Mouse (Mus musculus): ENCODE measurements around the gene Ints7. TPM values are rescaled to one million over a fixed set of nuclear protein-coding genes. Genes with fewer than 3 reads are reported as not detected.

Ints7 gene
- polyA plus RNA-seq, 1 experiment from 2014 or later: 11.0 TPM

DNA sequence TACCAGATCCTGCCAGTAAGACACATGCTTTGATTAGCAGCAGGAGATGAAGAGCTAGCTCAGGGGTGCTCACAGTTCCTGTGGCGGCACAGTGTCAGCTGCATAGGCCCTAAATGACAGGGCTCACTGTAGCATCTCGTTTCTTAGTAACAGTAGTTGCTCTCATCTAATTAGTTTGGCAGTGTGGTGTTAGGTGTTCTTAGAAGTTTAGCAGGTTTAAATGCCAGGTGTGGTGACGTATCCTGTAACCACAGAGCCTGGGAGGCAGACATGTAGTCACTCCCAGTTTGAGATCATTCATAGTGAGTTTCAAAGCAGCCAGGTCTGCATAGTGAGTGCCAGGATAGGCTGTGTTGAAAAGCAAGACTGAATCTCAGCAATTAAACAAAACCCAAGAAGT is 4.1 kb downstream of the Ints7 start:
- Histone ChIP-seq H3K27ac (ENCODE audit: low read depth) (no peak overlapping the region), H3K9ac (replicated peaks) (no peak overlapping the region), H3K4me2 (ENCODE audit: low read depth, low read length) (no peak overlapping the region), H3K27me3 (ENCODE audit: insufficient read depth, low read length) (no peaks in the 10 kb centered on the region), H3K4me3 (ENCODE audit: low read depth, low read length) (no peak overlapping the region), H3K36me3 (replicated peaks; ENCODE audit: insufficient read depth, low read length) (peaks cover 23% of the 10 kb centered on the region), H3K4me1 (ENCODE audit: insufficient read depth) (peaks cover 20% of the 10 kb centered on the region), H3K9me3 (ENCODE audit: low read length) (peaks cover 3% of the 10 kb centered on the region; the same call in 1 of the 2 replicates)
- WGBS (ENCODE audit: insufficient replicate concordance): 94% methylated on average over 3 of the region's 3 CpGs
- no peak for DNase-seq
- TF ChIP-seq CTCF (IDR thresholded peaks at IDR 0.05; ENCODE audit: low read depth) (no peak), EP300 (IDR thresholded peaks at IDR 0.05; ENCODE audit: low read depth) (no peak)
- no peak for ATAC-seq

GRCm38 (mm10) chr1:191581641-191582040 is 6.2 kb downstream of the Ints7 start:
- H3K4me1 ChIP-seq (ENCODE audit: insufficient read depth): peaks cover 14% of the 10 kb centered on the region
- no peak for TF ChIP-seq CTCF (IDR thresholded peaks at IDR 0.05; ENCODE audit: low read depth)
- TF ChIP-seq EP300 (IDR thresholded peaks at IDR 0.05; ENCODE audit: low read depth): no peak
- H3K4me2 ChIP-seq (ENCODE audit: low read depth, low read length): no peak overlapping the region
- no peak overlapping the region for H3K27ac ChIP-seq (ENCODE audit: low read depth)
- H3K9me3 ChIP-seq (ENCODE audit: low read length): peaks cover 3% of the 10 kb centered on the region; the same call in 1 of the 2 replicates
- H3K27me3 ChIP-seq (ENCODE audit: insufficient read depth, low read length): no peaks in the 10 kb centered on the region
- no peak overlapping the region for H3K4me3 ChIP-seq (ENCODE audit: low read depth, low read length)
- H3K9ac ChIP-seq (replicated peaks): no peak overlapping the region
- DNase-seq (no peak), ATAC-seq (no peak)
- 83% methylated on average over 4 of the region's 4 CpGs for WGBS (ENCODE audit: insufficient replicate concordance)
- peaks cover 38% of the 10 kb centered on the region for H3K36me3 ChIP-seq (replicated peaks; ENCODE audit: insufficient read depth, low read length)

DNA sequence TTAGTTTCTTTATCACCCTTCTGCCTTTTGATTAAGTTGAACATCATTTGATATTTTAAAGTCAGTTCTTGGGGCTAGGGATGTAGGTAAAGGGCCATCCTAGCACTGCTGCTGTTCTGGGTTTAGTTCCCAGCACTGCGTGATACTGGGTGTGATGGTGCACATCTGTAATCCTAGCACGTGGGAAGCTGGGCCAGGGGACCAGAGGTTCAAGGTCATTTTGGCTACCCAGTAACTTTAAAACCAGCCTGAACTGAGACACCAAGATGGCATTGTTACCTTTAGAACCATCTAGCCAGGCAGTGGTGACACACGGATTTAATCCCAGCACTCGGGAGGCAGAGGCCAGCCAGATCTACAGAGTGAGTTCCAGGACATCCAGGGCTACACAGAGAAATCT is 8.4 kb downstream of the Ints7 start:
- Histone ChIP-seq H3K27me3 (ENCODE audit: insufficient read depth, low read length) (no peaks in the 10 kb centered on the region), H3K36me3 (replicated peaks; ENCODE audit: insufficient read depth, low read length) (peaks cover 56% of the 10 kb centered on the region), H3K9me3 (ENCODE audit: low read length) (peaks cover 3% of the 10 kb centered on the region; the same call in 1 of the 2 replicates), H3K9ac (replicated peaks) (no peak overlapping the region), H3K27ac (ENCODE audit: low read depth) (no peak overlapping the region), H3K4me1 (ENCODE audit: insufficient read depth) (no peaks in the 10 kb centered on the region; the same call in 1 of the 2 replicates), H3K4me2 (ENCODE audit: low read depth, low read length) (no peak overlapping the region), H3K4me3 (ENCODE audit: low read depth, low read length) (no peak overlapping the region)
- 82% methylated on average over 4 of the region's 4 CpGs for WGBS (ENCODE audit: insufficient replicate concordance)
- TF ChIP-seq EP300 (IDR thresholded peaks at IDR 0.05; ENCODE audit: low read depth): no peak
- TF ChIP-seq CTCF (IDR thresholded peaks at IDR 0.05; ENCODE audit: low read depth): no peak
- ATAC-seq: no peak
- DNase-seq: no peak

DNA sequence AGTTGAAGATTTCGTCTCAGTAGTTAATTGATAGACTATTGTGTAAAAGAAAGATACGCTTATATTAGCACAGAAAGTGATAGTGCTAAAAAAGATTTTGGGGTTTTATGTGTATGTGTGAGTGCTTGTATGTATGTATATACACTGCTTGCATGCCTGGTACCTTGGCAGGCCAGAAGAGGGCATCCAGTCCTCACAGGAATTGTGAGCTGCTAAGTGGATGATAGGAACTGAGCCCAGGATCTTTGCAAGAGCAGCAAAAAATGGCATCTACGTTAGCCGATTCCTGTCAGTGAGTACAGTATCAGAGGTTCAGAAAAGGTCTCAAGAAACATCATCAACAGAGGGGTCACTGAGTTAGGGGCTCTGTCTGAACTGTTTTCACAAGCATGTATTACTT is 9.0 kb downstream of the Ints7 start:
- Histone ChIP-seq H3K27me3 (ENCODE audit: insufficient read depth, low read length) (no peaks in the 10 kb centered on the region), H3K4me1 (ENCODE audit: insufficient read depth) (no peaks in the 10 kb centered on the region; the same call in 1 of the 2 replicates), H3K36me3 (replicated peaks; ENCODE audit: insufficient read depth, low read length) (peaks cover 59% of the 10 kb centered on the region), H3K9me3 (ENCODE audit: low read length) (peaks cover 3% of the 10 kb centered on the region; the same call in 1 of the 2 replicates), H3K4me3 (ENCODE audit: low read depth, low read length) (no peak overlapping the region), H3K27ac (ENCODE audit: low read depth) (no peak overlapping the region), H3K4me2 (ENCODE audit: low read depth, low read length) (no peak overlapping the region), H3K9ac (replicated peaks) (no peak overlapping the region)
- ATAC-seq (no peak), DNase-seq (no peak)
- WGBS (ENCODE audit: insufficient replicate concordance): 85% methylated on average over 4 of the region's 4 CpGs
- TF ChIP-seq CTCF (IDR thresholded peaks at IDR 0.05; ENCODE audit: low read depth): peak; percentile 43
- TF ChIP-seq EP300 (IDR thresholded peaks at IDR 0.05; ENCODE audit: low read depth): no peak

GRCm38 (mm10) chr1:191585704-191586103 is 10.3 kb downstream of the Ints7 start:
- no peaks in the 10 kb centered on the region for H3K9me3 ChIP-seq (ENCODE audit: low read length)
- TF ChIP-seq CTCF (IDR thresholded peaks at IDR 0.05; ENCODE audit: low read depth): peak; percentile 39
- TF ChIP-seq EP300 (IDR thresholded peaks at IDR 0.05; ENCODE audit: low read depth): no peak
- H3K36me3 ChIP-seq (replicated peaks; ENCODE audit: insufficient read depth, low read length): peaks cover 66% of the 10 kb centered on the region
- H3K27ac ChIP-seq (ENCODE audit: low read depth): no peak overlapping the region
- H3K4me1 ChIP-seq (ENCODE audit: insufficient read depth): no peaks in the 10 kb centered on the region; the same call in 1 of the 2 replicates
- H3K27me3 ChIP-seq (ENCODE audit: insufficient read depth, low read length): no peaks in the 10 kb centered on the region
- no peak overlapping the region for H3K4me3 ChIP-seq (ENCODE audit: low read depth, low read length)
- no peak overlapping the region for H3K4me2 ChIP-seq (ENCODE audit: low read depth, low read length)
- ATAC-seq (no peak), DNase-seq (no peak)
- no peak overlapping the region for H3K9ac ChIP-seq (replicated peaks)
- WGBS (ENCODE audit: insufficient replicate concordance): 79% methylated on average over 2 of the region's 2 CpGs

DNA sequence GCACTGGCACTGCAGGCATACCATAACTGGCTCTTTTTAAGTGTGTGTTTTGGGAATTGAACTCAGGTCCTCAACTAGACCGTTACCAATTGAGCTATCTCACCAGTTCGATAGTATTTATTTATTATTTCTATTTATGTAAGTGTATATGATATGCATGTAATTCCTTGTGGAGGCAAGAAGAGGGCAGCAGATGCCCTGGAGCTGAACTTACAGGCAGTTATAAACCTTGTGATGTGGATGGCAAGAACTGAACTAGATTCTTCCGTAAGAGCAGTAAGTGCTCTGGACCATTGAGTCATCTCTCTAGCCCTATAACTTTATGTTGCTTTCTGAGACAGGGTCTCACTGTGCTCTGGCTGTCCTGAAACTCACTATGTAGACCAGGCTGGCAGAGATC is 11.6 kb downstream of the Ints7 start:
- Histone ChIP-seq H3K4me1 (ENCODE audit: insufficient read depth) (peaks cover 2% of the 10 kb centered on the region; the same call in 1 of the 2 replicates), H3K27me3 (ENCODE audit: insufficient read depth, low read length) (no peaks in the 10 kb centered on the region), H3K27ac (ENCODE audit: low read depth) (no peak overlapping the region), H3K4me2 (ENCODE audit: low read depth, low read length) (no peak overlapping the region), H3K4me3 (ENCODE audit: low read depth, low read length) (no peak overlapping the region), H3K36me3 (replicated peaks; ENCODE audit: insufficient read depth, low read length) (peaks cover 66% of the 10 kb centered on the region), H3K9ac (replicated peaks) (no peak overlapping the region), H3K9me3 (ENCODE audit: low read length) (no peaks in the 10 kb centered on the region)
- WGBS (ENCODE audit: insufficient replicate concordance): 90% methylated on average over 3 of the region's 3 CpGs
- ATAC-seq: no peak
- no peak for DNase-seq
- TF ChIP-seq CTCF (IDR thresholded peaks at IDR 0.05; ENCODE audit: low read depth) (peak; percentile 36; the same call in 1 of the 2 replicates), EP300 (IDR thresholded peaks at IDR 0.05; ENCODE audit: low read depth) (no peak)
